Mouse (Mus musculus) gastrocnemius, postnatal 4 days (tissue): ENCODE measurements at regions not wholly inside any gene's neighbourhood (a gene's known extent, or its start where the extent isn't known, plus 50 kb on each side); places are given as distances from the start of the nearest gene placed in this dataset.
A peak's percentile ranks its signal among the peaks of the same experiment; 100 is the strongest.

Experiments used
- DNase-seq, 2 experiments: peaks; one replicate each; pipeline ENCODE4 v3.0.0; 2021 to 2022; ENCODE audit warnings: low spot score in 2 of 2, mixed read lengths in 2 of 2

DNA sequence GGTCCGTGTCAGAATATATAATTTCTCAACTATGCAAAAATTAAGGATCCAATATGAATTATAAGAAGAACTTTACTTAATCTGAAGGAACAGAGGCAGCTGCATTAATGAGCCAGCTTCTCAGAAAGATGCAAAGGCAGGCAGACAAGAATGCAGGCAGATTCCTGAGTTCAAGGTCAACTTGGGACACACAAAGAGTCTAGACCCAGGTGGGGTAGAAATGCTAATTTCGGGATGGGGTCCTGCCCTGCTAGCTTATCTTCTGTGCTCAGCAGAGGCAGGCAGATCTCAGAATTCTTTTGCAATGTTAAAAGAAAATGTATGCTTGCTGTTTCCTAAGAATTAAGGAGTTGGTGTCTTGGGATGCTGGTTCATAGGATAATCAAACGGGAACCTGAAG lies 181.9 kb upstream of the Dlgap1 start:
- no peak for DNase-seq

GRCm38 (mm10) chr17:69821473-69821872 lies 147.4 kb upstream of the Dlgap1 start:
- no peak for DNase-seq

GRCm38 (mm10) chr17:69821901-69822300 lies 147.0 kb upstream of the Dlgap1 start:
- DNase-seq, result no peak

DNA sequence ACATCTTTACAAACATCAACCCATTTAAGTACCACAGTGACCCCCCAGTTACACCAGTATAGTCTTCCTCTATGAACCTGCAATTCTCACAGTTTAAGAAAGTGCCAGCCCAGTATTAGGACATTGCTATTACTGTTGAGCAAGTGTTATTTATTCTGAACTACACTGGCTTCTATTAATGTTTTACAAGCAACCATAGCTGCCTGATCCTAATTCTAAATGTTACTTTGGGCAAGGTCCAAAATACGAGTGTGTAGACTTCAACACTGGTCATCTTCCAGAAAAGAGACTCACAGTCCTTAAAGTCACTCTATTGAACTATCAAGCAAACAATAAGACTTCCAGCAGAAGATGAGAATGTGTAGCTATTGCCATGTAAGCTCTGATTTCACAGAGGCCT lies 146.0 kb upstream of the Dlgap1 start:
- no peak for DNase-seq

- no peak for DNase-seq
These were observed 127.6 kb upstream of the Dlgap1 start for GRCm38 (mm10) chr17:69841308-69841707.

GRCm38 (mm10) chr17:69848306-69848705 lies 120.6 kb upstream of the Dlgap1 start:
- peak in 1 of 2 experiments; percentile 11 for DNase-seq

GRCm38 (mm10) chr17:69850075-69850474 lies 118.8 kb upstream of the Dlgap1 start:
- DNase-seq, result no peak

GRCm38 (mm10) chr17:69879958-69880357 lies 88.9 kb upstream of the Dlgap1 start:
- peak; percentile 42 to 64 for DNase-seq

GRCm38 (mm10) chr17:69893980-69894379 lies 74.9 kb upstream of the Dlgap1 start:
- no peak for DNase-seq
